Mouse (Mus musculus) heart, postnatal 4 days (tissue): ENCODE results near the gene Schip1. TPM values are rescaled to one million over a fixed set of nuclear protein-coding genes. Genes with fewer than 3 reads are reported as not detected.
A peak's percentile ranks its signal among the peaks of the same experiment; 100 is the strongest.

ENCODE experiments used
- DNase-seq: peaks from one replicate; pipeline ENCODE4 v3.0.0; 2021
- total RNA-seq, 2 experiments: library from RNA; stranded (reverse); gene quantifications; 2 replicates each; pipeline ENCODE4 v1.2.3; 2021

The Schip1 gene
- total RNA-seq, 2 experiments from 2014 or later = 94.7 to 98.3 TPM

GRCm38 (mm10) chr3:68393578-68393977 is 329.0 kb downstream of the Schip1 start:
- DNase-seq = no peak

- DNase-seq = no peak
Observed at GRCm38 (mm10) chr3:68398691-68399090, 334.1 kb downstream of the Schip1 start.

GRCm38 (mm10) chr3:68400121-68400520 is 335.5 kb downstream of the Schip1 start:
- no peak for DNase-seq

GRCm38 (mm10) chr3:68403343-68403742 is 338.7 kb downstream of the Schip1 start:
- no peak for DNase-seq

GRCm38 (mm10) chr3:68403783-68404217 is 339.2 kb downstream of the Schip1 start:
- no peak for DNase-seq

GRCm38 (mm10) chr3:68405724-68406123 is 341.1 kb downstream of the Schip1 start:
- DNase-seq = no peak

- DNase-seq = no peak
Observed at GRCm38 (mm10) chr3:68412262-68412661, 347.7 kb downstream of the Schip1 start.

- DNase-seq = no peak
Observed at GRCm38 (mm10) chr3:68419792-68420191, 355.2 kb downstream of the Schip1 start.

- DNase-seq = no peak
Observed at GRCm38 (mm10) chr3:68420927-68421326, 356.3 kb downstream of the Schip1 start.

- no peak for DNase-seq
Observed at GRCm38 (mm10) chr3:68421849-68422248, 357.2 kb downstream of the Schip1 start.

GRCm38 (mm10) chr3:68428081-68428480 is 363.5 kb downstream of the Schip1 start:
- DNase-seq = no peak

GRCm38 (mm10) chr3:68434435-68434834 is 369.8 kb downstream of the Schip1 start:
- no peak for DNase-seq

- DNase-seq = no peak
Observed at GRCm38 (mm10) chr3:68434897-68435296, 370.3 kb downstream of the Schip1 start.

GRCm38 (mm10) chr3:68448480-68448879 is 383.9 kb downstream of the Schip1 start:
- no peak for DNase-seq

- DNase-seq = no peak
Observed at GRCm38 (mm10) chr3:68451634-68452033, 387.0 kb downstream of the Schip1 start.

- DNase-seq = peak; percentile 20
Observed at GRCm38 (mm10) chr3:68453266-68453665, 388.7 kb downstream of the Schip1 start.

GRCm38 (mm10) chr3:68453719-68454455 is 389.3 kb downstream of the Schip1 start:
- DNase-seq = no peak

GRCm38 (mm10) chr3:68466643-68467042 is 402.0 kb downstream of the Schip1 start:
- no peak for DNase-seq

GRCm38 (mm10) chr3:68467941-68468687 is 403.5 kb downstream of the Schip1 start:
- peak; percentile 31 for DNase-seq

- DNase-seq = peak; percentile 15
Observed at GRCm38 (mm10) chr3:68469643-68470042, 405.0 kb downstream of the Schip1 start.

- no peak for DNase-seq
Observed at GRCm38 (mm10) chr3:68470061-68470460, 405.5 kb downstream of the Schip1 start.

- no peak for DNase-seq
Observed at GRCm38 (mm10) chr3:68470622-68471021, 406.0 kb downstream of the Schip1 start.

- no peak for DNase-seq
Observed at GRCm38 (mm10) chr3:68476336-68476735, 411.7 kb downstream of the Schip1 start.

- DNase-seq = no peak
Observed at GRCm38 (mm10) chr3:68477478-68477877, 412.9 kb downstream of the Schip1 start.
